Mouse (Mus musculus) limb, embryonic 13.5 days (tissue): ENCODE measurements around the gene Elfn1. TPM values are rescaled to one million over a fixed set of nuclear protein-coding genes. Genes with fewer than 3 reads are reported as not detected.

Source experiments
- ATAC-seq: fragments of 200-750 bp; cut with Nextera tagmentation; 2 replicates; pipeline ENCODE4 v1.8.0; 2017; ENCODE audit warnings: low read depth, moderate number of reproducible peaks, moderate TSS enrichment; ENCODE audit not compliant: low FRiP score
- H3K27ac ChIP-seq: fragments of 300-500 bp; sonication (generic); 2 replicates; pipeline ENCODE4 v1.5.1; 2015; ENCODE audit warnings: inconsistent platforms, mild to moderate bottlenecking, moderate library complexity
- H3K27me3 ChIP-seq: fragments of 300-500 bp; sonication (generic); 2 replicates; pipeline ENCODE4 v1.6.1; 2015; ENCODE audit warnings: mild to moderate bottlenecking, inconsistent platforms
- H3K36me3 ChIP-seq: fragments of 300-500 bp; sonication (generic); 2 replicates; pipeline ENCODE4 v1.6.1; 2015; ENCODE audit warnings: inconsistent platforms, mild to moderate bottlenecking, moderate library complexity
- H3K4me1 ChIP-seq: fragments of 300-500 bp; sonication (generic); 2 replicates; pipeline ENCODE4 v1.6.1; 2015; ENCODE audit warnings: inconsistent platforms
- H3K4me2 ChIP-seq: fragments of 300-500 bp; sonication (generic); replicated peaks from 2 replicates; pipeline ENCODE4 v1.6.1; 2015; ENCODE audit warnings: inconsistent platforms, mild to moderate bottlenecking, moderate library complexity
- H3K4me3 ChIP-seq: fragments of 300-500 bp; sonication (generic); 2 replicates; pipeline ENCODE4 v1.5.1; 2015; ENCODE audit warnings: moderate library complexity, mild to moderate bottlenecking, inconsistent platforms
- H3K9ac ChIP-seq: fragments of 300-500 bp; sonication (generic); 2 replicates; pipeline ENCODE4 v1.6.1; 2015; ENCODE audit warnings: mild to moderate bottlenecking, inconsistent platforms
- H3K9me3 ChIP-seq: fragments of 300-500 bp; sonication (generic); 2 replicates; pipeline ENCODE4 v1.6.1; 2016; ENCODE audit warnings: inconsistent platforms
- WGBS: fragments of 180-500 bp; shearing (Covaris S2); methylation state at CpG from one replicate; pipeline ENCODE4 v1.1.7; 2015; 5-methylcytosine and 5-hydroxymethylcytosine counted together
- polyA plus RNA-seq: library from polyadenylated mRNA; unstranded; fragments of >200 nt; fragmentation: Nextera tagmentation; extraction: Ambion mirVana; gene quantifications from 2 replicates; pipeline ENCODE4 v1.2.1, GENCODE M21; 2015

The Elfn1 gene
- 0.29 and 0.43 TPM in 2 replicates for polyA plus RNA-seq

GRCm38 (mm10) chr5:139907714-139908242 is at the start of gene Elfn1:
Gene Elfn1 (plus strand): TSS chr5:139907943.
- H3K36me3 ChIP-seq: no peaks in the 10 kb centered on the region
- 0 out of 2 replicates have a peak, but pooled peaks cover 4% of the 10 kb centered on the region for H3K9me3 ChIP-seq
- ATAC-seq: no peak
- H3K4me3 ChIP-seq: peak within 1 kb of the TSS; percentile 54
- peak within 1 kb of the TSS; percentile 77 for H3K9ac ChIP-seq
- H3K27me3 ChIP-seq: peaks cover 92% of the 10 kb centered on the region
- H3K4me1 ChIP-seq: peaks cover 48% of the 10 kb centered on the region
- no peak within 1 kb of the TSS for H3K27ac ChIP-seq
- under 1% methylated on average over 33 of the region's 33 CpGs for WGBS
- peak within 1 kb of the TSS; percentile 89 for H3K4me2 ChIP-seq

- 40% methylated on average over 15 of the region's 15 CpGs for WGBS
- H3K4me2 ChIP-seq: no peak overlapping the region
- H3K4me3 ChIP-seq: no peak overlapping the region
- no peak overlapping the region for H3K9ac ChIP-seq
- no peaks in the 10 kb centered on the region for H3K36me3 ChIP-seq
- no peak for ATAC-seq
- no peak overlapping the region for H3K27ac ChIP-seq
- H3K9me3 ChIP-seq: no peaks in the 10 kb centered on the region
- H3K4me1 ChIP-seq: no peaks in the 10 kb centered on the region
- no peaks in the 10 kb centered on the region for H3K27me3 ChIP-seq
These were observed 47.2 kb upstream of the Elfn1 start for GRCm38 (mm10) chr5:139860328-139861104.

GRCm38 (mm10) chr5:139862759-139863158 is 45.0 kb upstream of the Elfn1 start:
- Histone ChIP-seq H3K9me3 (no peaks in the 10 kb centered on the region), H3K27ac (no peak overlapping the region), H3K4me3 (no peak overlapping the region), H3K9ac (no peak overlapping the region), H3K4me1 (no peaks in the 10 kb centered on the region), H3K36me3 (no peaks in the 10 kb centered on the region), H3K27me3 (no peaks in the 10 kb centered on the region), H3K4me2 (no peak overlapping the region)
- 67% methylated on average over 4 of the region's 4 CpGs for WGBS
- ATAC-seq: no peak

- H3K27me3 ChIP-seq: no peaks in the 10 kb centered on the region
- no peaks in the 10 kb centered on the region for H3K36me3 ChIP-seq
- H3K4me1 ChIP-seq: no peaks in the 10 kb centered on the region
- no peaks in the 10 kb centered on the region for H3K9me3 ChIP-seq
- H3K4me3 ChIP-seq: no peak overlapping the region
- no peak overlapping the region for H3K9ac ChIP-seq
- no peak overlapping the region for H3K27ac ChIP-seq
- ATAC-seq: no peak
- 18% methylated on average over 4 of the region's 4 CpGs for WGBS
- H3K4me2 ChIP-seq: no peak overlapping the region
These were observed 36.9 kb upstream of the Elfn1 start for GRCm38 (mm10) chr5:139870886-139871285.

- Histone ChIP-seq H3K27ac (no peak overlapping the region), H3K36me3 (no peaks in the 10 kb centered on the region), H3K4me2 (no peak overlapping the region), H3K27me3 (no peaks in the 10 kb centered on the region), H3K9me3 (no peaks in the 10 kb centered on the region), H3K4me3 (no peak overlapping the region), H3K9ac (no peak overlapping the region), H3K4me1 (no peaks in the 10 kb centered on the region)
- ATAC-seq: no peak
- WGBS: 76% methylated on average over 1 of the region's 1 CpGs
These were observed 36.2 kb upstream of the Elfn1 start for GRCm38 (mm10) chr5:139871526-139871925.

GRCm38 (mm10) chr5:139877563-139877962 is 30.2 kb upstream of the Elfn1 start:
- H3K4me1 ChIP-seq: no peaks in the 10 kb centered on the region
- no peak for ATAC-seq
- no peak overlapping the region for H3K4me2 ChIP-seq
- no peak overlapping the region for H3K27ac ChIP-seq
- H3K9ac ChIP-seq: no peak overlapping the region
- no peak overlapping the region for H3K4me3 ChIP-seq
- no peaks in the 10 kb centered on the region for H3K27me3 ChIP-seq
- peaks cover 4% of the 10 kb centered on the region; the same call in 1 of the 2 replicates for H3K9me3 ChIP-seq
- H3K36me3 ChIP-seq: no peaks in the 10 kb centered on the region
- WGBS: 38% methylated on average over 7 of the region's 7 CpGs

- WGBS: 76% methylated on average over 5 of the region's 5 CpGs
- no peaks in the 10 kb centered on the region for H3K36me3 ChIP-seq
- no peak overlapping the region for H3K4me2 ChIP-seq
- no peaks in the 10 kb centered on the region for H3K4me1 ChIP-seq
- H3K27ac ChIP-seq: no peak overlapping the region
- H3K4me3 ChIP-seq: no peak overlapping the region
- no peaks in the 10 kb centered on the region for H3K27me3 ChIP-seq
- ATAC-seq: no peak
- no peak overlapping the region for H3K9ac ChIP-seq
- peaks cover 4% of the 10 kb centered on the region; the same call in 1 of the 2 replicates for H3K9me3 ChIP-seq
These were observed 28.0 kb upstream of the Elfn1 start for GRCm38 (mm10) chr5:139879694-139880093.

- WGBS: 89% methylated on average over 9 of the region's 9 CpGs
- no peaks in the 10 kb centered on the region for H3K4me1 ChIP-seq
- no peaks in the 10 kb centered on the region for H3K27me3 ChIP-seq
- no peak overlapping the region for H3K4me3 ChIP-seq
- ATAC-seq: no peak
- H3K36me3 ChIP-seq: no peaks in the 10 kb centered on the region
- H3K9me3 ChIP-seq: peaks cover 4% of the 10 kb centered on the region; the same call in 1 of the 2 replicates
- no peak overlapping the region for H3K4me2 ChIP-seq
- no peak overlapping the region for H3K9ac ChIP-seq
- no peak overlapping the region for H3K27ac ChIP-seq
These were observed 26.6 kb upstream of the Elfn1 start for GRCm38 (mm10) chr5:139881161-139881560.

GRCm38 (mm10) chr5:139888624-139889023 is 19.1 kb upstream of the Elfn1 start:
- Histone ChIP-seq H3K4me3 (no peak overlapping the region), H3K9me3 (no peaks in the 10 kb centered on the region), H3K9ac (no peak overlapping the region), H3K4me2 (no peak overlapping the region), H3K4me1 (peaks cover 19% of the 10 kb centered on the region), H3K36me3 (no peaks in the 10 kb centered on the region), H3K27me3 (no peaks in the 10 kb centered on the region), H3K27ac (no peak overlapping the region)
- 6% methylated on average over 3 of the region's 3 CpGs for WGBS
- ATAC-seq: no peak

GRCm38 (mm10) chr5:139889370-139889769 is 18.4 kb upstream of the Elfn1 start:
- WGBS: 20% methylated on average over 10 of the region's 10 CpGs
- no peak for ATAC-seq

GRCm38 (mm10) chr5:139892326-139892994 is 15.3 kb upstream of the Elfn1 start:
- H3K36me3 ChIP-seq: no peaks in the 10 kb centered on the region
- H3K27me3 ChIP-seq: peaks cover 9% of the 10 kb centered on the region; the same call in 1 of the 2 replicates
- ATAC-seq: no peak
- peaks cover 26% of the 10 kb centered on the region for H3K4me1 ChIP-seq
- no peak overlapping the region for H3K27ac ChIP-seq
- H3K9ac ChIP-seq: no peak overlapping the region
- H3K4me3 ChIP-seq: no peak overlapping the region
- H3K9me3 ChIP-seq: no peaks in the 10 kb centered on the region
- no peak overlapping the region for H3K4me2 ChIP-seq
- WGBS: 55% methylated on average over 3 of the region's 5 CpGs

More at GRCm38 (mm10) chr5:139889370-139889769, 18.4 kb upstream of the Elfn1 start:
- no peaks in the 10 kb centered on the region for H3K9me3 ChIP-seq
- peaks cover 26% of the 10 kb centered on the region for H3K4me1 ChIP-seq
- H3K4me3 ChIP-seq: no peak overlapping the region
- H3K27me3 ChIP-seq: no peaks in the 10 kb centered on the region
- no peak overlapping the region for H3K4me2 ChIP-seq
- H3K36me3 ChIP-seq: no peaks in the 10 kb centered on the region
- H3K9ac ChIP-seq: no peak overlapping the region
- no peak overlapping the region for H3K27ac ChIP-seq

- Histone ChIP-seq H3K27ac (no peak overlapping the region), H3K9me3 (no peaks in the 10 kb centered on the region), H3K4me2 (no peak overlapping the region), H3K9ac (no peak overlapping the region), H3K4me3 (no peak overlapping the region), H3K27me3 (peaks cover 9% of the 10 kb centered on the region; the same call in 1 of the 2 replicates), H3K4me1 (peaks cover 25% of the 10 kb centered on the region), H3K36me3 (no peaks in the 10 kb centered on the region)
- ATAC-seq: no peak
- WGBS: 27% methylated on average over 7 of the region's 7 CpGs
These were observed 14.8 kb upstream of the Elfn1 start for GRCm38 (mm10) chr5:139892995-139893345.
